In genomic region chr8:120378306-120378705, GRCm38 (mm10) we compare ENCODE assay signal across 8 mouse cellular contexts.
DNase-seq lines count a peak whose midpoint lies in the region; ATAC-seq and TF ChIP-seq lines count a peak whose summit lies in the region.
"Had no signal": no experiment of that assay in that cellular context is flagged by ENCODE, and none has a peak within 500 bp of the region (broad histone marks: within the 10 kb centered on the region; RNA-seq: fewer than 3 reads in every experiment).

No protein-coding gene starts in this region.

- H3K4me1 ChIP-seq in heart, embryonic 16.5 days (ENCODE audit: control insufficient read depth, insufficient read depth, low read length): peaks cover 77% of the 10 kb centered on the region
- H3K4me1 ChIP-seq in liver, embryonic 12.5 days: peaks cover 78% of the 10 kb centered on the region
- peaks cover 35% of the 10 kb centered on the region for H3K4me1 ChIP-seq in midbrain, embryonic 16.5 days (ENCODE audit: control insufficient read depth, insufficient read depth, low read length)
- peaks cover 13% of the 10 kb centered on the region; the same call in 1 of the 2 replicates for H3K4me1 ChIP-seq in midbrain, postnatal 0 days (ENCODE audit: insufficient read depth, low read length)

- ATAC-seq in heart, embryonic 16.5 days (replicated peaks; ENCODE audit: extremely low read depth, insufficient read depth, low FRiP score): no peak
- ATAC-seq in liver, embryonic 12.5 days: no peak
- no peak for ATAC-seq in midbrain, embryonic 16.5 days
- no peak for ATAC-seq in midbrain, postnatal 0 days (ENCODE audit: low FRiP score)

- no peaks in the 10 kb centered on the region for H3K9me3 ChIP-seq in heart, embryonic 16.5 days (replicated peaks; ENCODE audit: control insufficient read depth, low read length)
- no peaks in the 10 kb centered on the region for H3K9me3 ChIP-seq in liver, embryonic 12.5 days (replicated peaks)
- no peaks in the 10 kb centered on the region for H3K9me3 ChIP-seq in midbrain, embryonic 16.5 days (replicated peaks; ENCODE audit: control insufficient read depth, low read length, poor library complexity, severe bottlenecking)
- H3K9me3 ChIP-seq in midbrain, postnatal 0 days (ENCODE audit: low read length): no peaks in the 10 kb centered on the region

- peak; percentile 64 for DNase-seq in testis, postnatal 10 days (ENCODE audit: low spot score)
- no peak for DNase-seq in testis, postnatal 14 days (ENCODE audit: low spot score)
- DNase-seq in cerebellum, postnatal 14 days: peak; percentile 90 to 91
- DNase-seq in midbrain, postnatal 0 days (ENCODE audit: low spot score): no peak

- 0 out of 2 replicates have a peak overlapping the region, but pooled peaks have one; percentile 14 for H3K9ac ChIP-seq in heart, embryonic 16.5 days (ENCODE audit: low read length)
- H3K9ac ChIP-seq in liver, embryonic 12.5 days: peak overlapping the region; percentile 37; the same call in 1 of the 2 replicates
- H3K9ac ChIP-seq in midbrain, embryonic 16.5 days (ENCODE audit: low read depth, low read length): no peak overlapping the region; the same call in 1 of the 2 replicates
- H3K9ac ChIP-seq in midbrain, postnatal 0 days (replicated peaks; ENCODE audit: low read length, poor library complexity, severe bottlenecking): no peak overlapping the region

- no peaks in the 10 kb centered on the region for H3K36me3 ChIP-seq in heart, embryonic 16.5 days (ENCODE audit: control insufficient read depth, insufficient read depth)
- no peaks in the 10 kb centered on the region for H3K36me3 ChIP-seq in liver, embryonic 12.5 days
- no peaks in the 10 kb centered on the region for H3K36me3 ChIP-seq in midbrain, embryonic 16.5 days (ENCODE audit: control insufficient read depth, insufficient read depth, low read length)
- H3K36me3 ChIP-seq in midbrain, postnatal 0 days (ENCODE audit: insufficient read depth, low read length): no peaks in the 10 kb centered on the region

- H3K27ac ChIP-seq in heart, embryonic 16.5 days (ENCODE audit: low read length): no peak overlapping the region
- H3K27ac ChIP-seq in liver, embryonic 12.5 days: peak overlapping the region; percentile 97
- H3K27ac ChIP-seq in midbrain, embryonic 16.5 days (ENCODE audit: low read length): no peak overlapping the region
- H3K27ac ChIP-seq in midbrain, postnatal 0 days (ENCODE audit: low read depth, low read length): no peak overlapping the region
- H3K27ac ChIP-seq: macrophage had no signal

- no peak overlapping the region for H3K4me3 ChIP-seq in heart, embryonic 16.5 days (ENCODE audit: low read length)
- no peak overlapping the region for H3K4me3 ChIP-seq in liver, embryonic 12.5 days
- no peak overlapping the region for H3K4me3 ChIP-seq in midbrain, embryonic 16.5 days (ENCODE audit: low read depth, low read length)
- H3K4me3 ChIP-seq in midbrain, postnatal 0 days (ENCODE audit: low read depth, low read length): no peak overlapping the region

- WGBS in heart, embryonic 16.5 days: 29% methylated on average over 16 of the region's 16 CpGs
- WGBS in liver, embryonic 12.5 days (ENCODE audit: insufficient replicate concordance): 43% methylated on average over 16 of the region's 16 CpGs
- 42% methylated on average over 16 of the region's 16 CpGs for WGBS in midbrain, embryonic 16.5 days
- 42% methylated on average over 14 of the region's 16 CpGs for whole genome bisulfite sequencing in midbrain, postnatal 0 days

- H3K4me2 ChIP-seq in heart, embryonic 16.5 days (ENCODE audit: low read depth, low read length): no peak overlapping the region
- H3K4me2 ChIP-seq in liver, embryonic 12.5 days: peak overlapping the region; percentile 19; the same call in 1 of the 2 replicates
- H3K4me2 ChIP-seq in midbrain, embryonic 16.5 days (ENCODE audit: low read length): no peak overlapping the region
- H3K4me2 ChIP-seq in midbrain, postnatal 0 days (ENCODE audit: low read depth, low read length, poor library complexity, severe bottlenecking): no peak overlapping the region

- no peaks in the 10 kb centered on the region for H3K27me3 ChIP-seq in heart, embryonic 16.5 days (ENCODE audit: control insufficient read depth, insufficient read depth, low read length)
- H3K27me3 ChIP-seq in liver, embryonic 12.5 days (replicated peaks): 0 out of 2 replicates have a peak, but pooled peaks cover 5% of the 10 kb centered on the region
- H3K27me3 ChIP-seq in midbrain, embryonic 16.5 days (ENCODE audit: control insufficient read depth, insufficient read depth, low read depth, low read length): no peaks in the 10 kb centered on the region
- no peaks in the 10 kb centered on the region for H3K27me3 ChIP-seq in midbrain, postnatal 0 days (ENCODE audit: insufficient read depth, low read length)

- no peak for TF ChIP-seq CTCF in midbrain, postnatal 0 days (IDR thresholded peaks at IDR 0.05)

Comparison
In these comparisons a context has a peak if more than half of its experiments do, and no peak if none do; other contexts are left out.
1. DNase-seq: peak in testis, postnatal 10 days (single experiment) and cerebellum, postnatal 14 days (2 of 2); none in testis, postnatal 14 days (single experiment) and midbrain, postnatal 0 days (single experiment).
2. H3K9ac ChIP-seq: peak in heart, embryonic 16.5 days (single experiment) and liver, embryonic 12.5 days (single experiment); none in midbrain, embryonic 16.5 days (single experiment) and midbrain, postnatal 0 days (single experiment).